In genomic region chr6:126095041-126095440, GRCm38 (mm10) we compare ENCODE assay signal across 19 mouse cellular contexts.
"Had no signal": no experiment of that assay in that cellular context is flagged by ENCODE, and none has a peak within 500 bp of the region (broad histone marks: within the 10 kb centered on the region; RNA-seq: fewer than 3 reads in every experiment).

No protein-coding gene starts in this region.

- H3K9ac ChIP-seq: liver, embryonic 13.5 days; midbrain, embryonic 12.5 days; midbrain, embryonic 15.5 days; neural tube, embryonic 13.5 days; stomach, embryonic 15.5 days had no signal

- H3K27me3 ChIP-seq: liver, embryonic 13.5 days; midbrain, embryonic 12.5 days; midbrain, embryonic 15.5 days; neural tube, embryonic 13.5 days; stomach, embryonic 15.5 days had no signal

- H3K27ac ChIP-seq: left cerebral cortex, adult 2 months; liver, embryonic 13.5 days; midbrain, embryonic 12.5 days; midbrain, embryonic 15.5 days; neural tube, embryonic 13.5 days; stomach, embryonic 15.5 days had no signal

- H3K4me1 ChIP-seq: liver, embryonic 13.5 days; midbrain, embryonic 12.5 days; midbrain, embryonic 15.5 days; neural tube, embryonic 13.5 days had no signal

- H3K9me3 ChIP-seq: liver, embryonic 13.5 days; midbrain, embryonic 12.5 days; midbrain, embryonic 15.5 days; neural tube, embryonic 13.5 days; stomach, embryonic 15.5 days had no signal

- H3K36me3 ChIP-seq: liver, embryonic 13.5 days; midbrain, embryonic 12.5 days; midbrain, embryonic 15.5 days; neural tube, embryonic 13.5 days; stomach, embryonic 15.5 days had no signal

- H3K4me2 ChIP-seq: liver, embryonic 13.5 days; midbrain, embryonic 12.5 days; midbrain, embryonic 15.5 days; neural tube, embryonic 13.5 days; stomach, embryonic 15.5 days had no signal

- H3K4me3 ChIP-seq: left cerebral cortex, adult 2 months; liver, embryonic 13.5 days; midbrain, embryonic 12.5 days; midbrain, embryonic 15.5 days; myocyte; neural tube, embryonic 13.5 days; stomach, embryonic 15.5 days had no signal

- ATAC-seq: midbrain, embryonic 15.5 days had no signal

- DNase-seq: kidney, adult 9 months; kidney, postnatal 14 days; kidney, postnatal 4 days; layer of hippocampus, adult 9-11 months; layer of hippocampus, postnatal 36 days; liver, embryonic 13.5 days; lung, adult 2 months; lung, postnatal 14 days; lung, postnatal 4 days; retina, postnatal 1 day; right cerebral cortex, postnatal 25 days; spleen, adult 18-20 months; thymus, postnatal 25 days had no signal
